Mouse (Mus musculus) urinary bladder, adult 2 months (tissue): ENCODE measurements around the gene Pald1. TPM values are rescaled to one million over a fixed set of nuclear protein-coding genes. Genes with fewer than 3 reads are reported as not detected.

Source experiments
- DNase-seq: peaks from one replicate; pipeline ENCODE4 v3.0.0; 2022; ENCODE audit warnings: low spot score
- polyA plus RNA-seq: library from polyadenylated mRNA; depleted of rRNA; stranded (reverse); fragments of >200 nt; gene quantifications from 2 replicates; pipeline ENCODE4 v1.2.3, GENCODE M21; 2012; rRNA removed

Gene Pald1
- polyA plus RNA-seq, 1 experiment: 14.0 TPM

DNA sequence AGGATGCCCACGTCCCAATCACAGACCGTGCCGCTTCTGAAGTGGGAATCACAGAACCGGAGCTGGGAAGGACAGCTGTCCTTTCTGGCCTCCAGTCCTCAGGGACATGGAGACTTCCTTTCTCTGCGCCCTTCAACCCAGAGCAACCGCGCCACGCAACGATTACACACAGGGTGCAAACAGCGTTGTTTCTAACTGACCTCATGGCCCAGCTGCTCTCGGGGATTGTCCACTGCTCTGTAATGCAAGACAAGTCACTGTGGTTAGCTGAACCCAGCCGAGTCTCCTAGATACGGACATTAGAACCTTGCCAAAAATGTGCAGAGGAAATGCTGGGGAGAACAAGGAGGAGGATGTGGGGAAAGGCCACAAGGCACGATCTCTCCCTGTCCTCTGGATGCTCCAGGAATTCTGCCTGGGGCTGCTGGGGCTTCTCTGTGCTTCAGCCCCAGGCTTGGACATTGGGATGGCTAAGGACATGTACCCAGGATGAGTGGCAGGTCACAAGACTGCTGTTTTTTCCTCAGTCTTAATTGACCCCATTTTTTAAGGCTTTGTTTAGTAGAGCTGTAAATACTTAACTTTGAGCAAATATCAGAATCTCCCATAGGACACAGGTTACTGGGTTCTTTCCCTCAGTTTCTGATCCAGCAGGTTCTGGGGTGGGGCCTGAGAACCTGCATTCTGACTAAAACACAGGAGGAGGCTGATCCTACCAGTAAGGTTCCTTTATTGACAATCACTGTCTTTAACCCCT is 105.2 kb downstream of the Pald1 start:
- DNase-seq: no peak

DNA sequence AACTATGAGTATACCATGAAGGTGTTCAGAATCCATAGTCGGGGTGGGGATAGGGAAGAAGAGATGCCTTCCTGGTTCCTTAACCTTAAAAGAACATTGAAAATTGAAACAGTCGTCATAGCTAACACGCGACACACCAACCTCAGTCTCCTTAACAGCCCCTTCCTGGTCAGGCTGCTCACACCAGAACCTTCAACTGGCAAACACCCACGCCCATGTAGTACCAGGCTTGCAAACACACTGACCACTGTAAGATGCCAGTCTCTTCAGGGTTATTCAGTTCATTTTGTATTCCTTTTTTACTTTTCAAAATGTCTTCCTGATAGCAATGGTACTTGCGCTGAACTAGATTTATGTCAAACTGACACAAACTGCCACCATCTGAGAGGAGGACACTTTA is 106.3 kb downstream of the Pald1 start:
- DNase-seq: no peak

DNA sequence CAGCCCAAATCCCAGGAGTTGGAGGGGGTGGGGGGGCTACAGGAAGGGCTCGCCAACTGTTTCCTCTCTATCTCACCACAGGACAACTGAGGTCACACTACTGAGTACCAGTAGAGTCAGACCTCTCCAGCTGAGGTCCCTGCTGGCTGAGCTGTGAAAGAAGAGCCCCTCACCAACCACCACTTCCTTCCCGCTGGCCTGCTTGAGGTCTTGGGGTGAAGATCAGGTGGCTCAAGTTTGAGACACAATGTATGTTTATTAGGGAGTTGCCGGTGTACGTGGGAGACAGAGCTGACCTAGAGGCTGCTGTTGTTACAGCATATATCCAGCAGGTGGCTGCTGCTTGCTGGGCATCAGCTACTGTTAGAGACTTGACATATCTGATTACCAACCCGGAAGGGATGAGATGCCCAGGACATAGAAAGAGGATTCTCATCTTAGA is 107.6 kb downstream of the Pald1 start:
- no peak for DNase-seq

DNA sequence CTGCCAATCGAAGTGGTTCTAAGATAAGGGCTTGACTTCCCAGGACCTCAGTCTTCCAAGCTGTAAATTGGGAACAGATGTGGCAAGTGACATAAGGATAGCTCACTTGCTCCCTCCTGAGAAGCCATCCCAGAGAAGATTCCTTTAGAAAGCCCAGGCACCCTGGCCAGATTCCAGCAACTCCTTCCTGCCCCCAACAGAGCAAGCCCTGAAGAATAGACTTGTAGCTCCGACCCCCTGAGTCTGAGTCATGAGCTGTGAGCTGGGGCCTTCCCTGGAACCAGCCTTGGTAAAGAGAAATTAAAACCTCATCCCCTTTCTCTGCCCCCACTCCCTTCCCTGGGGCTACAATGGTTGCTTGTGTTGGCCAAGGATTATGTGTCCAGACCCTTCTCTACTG is 108.8 kb downstream of the Pald1 start:
- DNase-seq: no peak

DNA sequence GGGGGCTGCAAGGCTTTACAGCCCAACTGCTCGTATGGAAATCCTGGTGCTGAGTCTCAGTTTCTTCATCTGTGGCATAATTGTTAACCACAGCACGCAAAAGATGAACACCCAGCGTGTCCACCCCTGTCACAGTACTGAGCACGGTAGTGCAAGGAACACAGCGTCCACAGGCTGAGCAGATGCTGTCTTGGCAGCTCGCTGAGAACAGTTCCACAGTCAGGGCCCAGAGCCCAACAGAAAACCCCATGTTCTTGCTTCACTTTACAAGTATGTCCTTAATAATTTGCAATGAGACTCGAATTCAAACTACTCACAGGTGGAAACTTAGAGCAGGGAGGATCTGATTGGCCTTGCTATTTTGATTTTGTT is 109.5 kb downstream of the Pald1 start:
- DNase-seq: no peak

DNA sequence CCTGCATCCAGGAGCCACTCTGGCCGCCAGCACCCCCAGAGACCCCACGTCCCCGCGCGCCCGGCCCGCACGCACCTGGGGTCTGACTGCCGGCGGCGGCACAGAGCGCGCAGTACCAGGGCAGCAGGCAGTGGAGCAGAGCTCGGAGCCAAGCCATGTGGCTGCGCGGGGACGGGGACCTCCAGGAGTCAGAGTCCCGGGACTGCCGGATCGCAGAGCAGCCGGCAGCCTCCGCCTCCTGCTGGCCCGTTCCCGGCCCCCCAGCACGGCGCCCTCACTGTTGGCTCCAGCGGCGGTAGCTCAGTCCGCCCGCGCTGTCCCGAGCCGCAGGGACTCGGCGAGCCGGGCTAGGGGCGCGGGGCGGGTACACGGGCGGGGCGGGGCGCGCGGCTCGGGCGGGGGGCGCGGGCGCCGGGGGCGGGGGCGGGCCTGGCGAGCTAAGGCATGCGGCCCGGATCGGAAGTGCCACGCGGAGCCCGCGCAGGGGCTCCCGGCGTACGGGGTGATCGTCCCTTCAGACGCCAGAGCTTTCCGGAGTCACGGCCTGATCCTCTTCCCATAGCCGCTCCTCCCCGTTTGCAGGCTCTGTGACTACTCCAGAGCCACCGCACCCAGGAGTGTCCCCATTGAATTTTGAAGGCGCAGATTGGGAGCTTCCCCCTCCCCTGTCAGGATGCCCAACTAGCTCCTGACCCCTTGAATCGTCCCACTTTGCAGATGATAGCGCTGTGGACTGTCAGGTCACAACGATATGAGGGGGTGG is 110.1 kb downstream of the Pald1 start, which contains the start of gene Adamts14:
TSS of gene Adamts14 (minus strand) at position 358 of the 763 bp plus-strand sequence.
- DNase-seq: peak; percentile 40

DNA sequence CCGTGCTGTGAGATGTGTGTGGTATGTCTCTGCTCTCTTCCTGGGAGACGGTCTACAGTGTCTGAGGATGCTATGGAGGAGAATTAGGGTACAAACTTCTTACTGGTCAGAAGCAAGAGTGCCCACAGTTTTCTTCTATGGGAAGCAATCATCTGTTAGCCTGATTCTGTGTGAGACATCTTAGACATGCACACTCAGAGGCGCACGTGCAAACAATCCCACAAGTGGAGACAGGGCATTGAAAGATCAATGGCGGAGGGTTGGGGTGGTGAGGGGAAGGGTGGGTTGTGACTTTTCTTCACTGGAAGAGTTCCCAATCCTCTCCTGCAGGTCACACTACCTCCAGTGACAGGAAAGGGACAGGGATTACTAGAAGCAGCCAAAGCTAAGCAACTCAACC is 110.7 kb downstream of the Pald1 start:
- no peak for DNase-seq

DNA sequence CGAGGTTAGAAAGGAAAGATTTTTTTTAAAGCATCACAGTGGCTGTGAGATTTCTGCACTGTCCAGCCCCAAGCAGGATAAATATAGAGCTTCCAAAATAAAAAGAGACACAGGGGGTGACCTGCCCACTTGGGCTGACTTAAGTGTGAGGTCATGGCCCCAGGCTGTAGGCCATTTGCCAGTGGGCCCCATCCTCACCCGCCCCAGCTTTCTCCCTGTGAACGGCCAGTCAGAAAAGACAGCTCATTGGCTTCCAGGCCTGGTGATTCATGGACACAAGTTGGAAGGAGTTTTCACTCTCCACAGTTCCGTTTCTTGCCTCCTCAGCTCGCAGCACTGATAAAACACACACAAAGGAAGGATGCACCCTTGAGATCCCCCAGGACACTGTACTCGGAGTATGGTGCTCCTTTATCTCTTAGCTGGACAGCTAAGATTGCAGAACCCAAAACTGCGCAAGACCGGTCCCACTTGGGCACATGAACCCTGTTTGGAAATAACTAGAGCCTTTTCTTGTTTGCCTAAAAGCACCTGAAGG is 111.2 kb downstream of the Pald1 start:
- no peak for DNase-seq

Other genes with a start within 250 kb of the Pald1 start
- gene Sgpl1, start 235.8 kb downstream of the Pald1 start, polyA plus RNA-seq: 197 and 200 TPM in 2 replicates
- 0.58 and 0.91 TPM in 2 replicates for gene Tbata, start 211.6 kb downstream of the Pald1 start, polyA plus RNA-seq
- 1.3 and 1.9 TPM in 2 replicates for gene Adamts14, start 110.1 kb downstream of the Pald1 start, polyA plus RNA-seq
- 0.74 and 0.94 TPM in 2 replicates for gene Prf1, start 85.7 kb downstream of the Pald1 start, polyA plus RNA-seq
- gene Nodal, start 34.4 kb upstream of the Pald1 start, polyA plus RNA-seq: 0.07 TPM in 1 of 2 replicates, not detected in the other
- 60.2 and 86.0 TPM in 2 replicates for gene Eif4ebp2, start 69.1 kb upstream of the Pald1 start, polyA plus RNA-seq
- 11.8 and 12.6 TPM in 2 replicates for gene Lrrc20, start 92.3 kb upstream of the Pald1 start, polyA plus RNA-seq
- gene Npffr1, start 212.0 kb upstream of the Pald1 start, polyA plus RNA-seq: 0.03 and 0.04 TPM in 2 replicates